Mouse (Mus musculus) brain, embryonic 18.5 days (tissue): ENCODE measurements around the gene Vmn2r6.
"Not testable (repeated sequence)": the region's sequence is repeated elsewhere in the genome, so short reads cannot be mapped to it uniquely, and the experiment has no call there.

Experiments used
- DNase-seq: peaks from one replicate; pipeline ENCODE4 v3.0.0-alpha.2; 2012; ENCODE audit warnings: low read depth, low spot score

Gene Vmn2r6

GRCm38 (mm10) chr3:64565730-64566129 lies at the start of gene Vmn2r6:
TSS of gene Vmn2r6 (minus strand) at chr3:64565830.
- not testable (repeated sequence) for DNase-seq

- DNase-seq: no peak
Observed at GRCm38 (mm10) chr3:64587618-64588017, 22.0 kb upstream of the Vmn2r6 start.

DNA sequence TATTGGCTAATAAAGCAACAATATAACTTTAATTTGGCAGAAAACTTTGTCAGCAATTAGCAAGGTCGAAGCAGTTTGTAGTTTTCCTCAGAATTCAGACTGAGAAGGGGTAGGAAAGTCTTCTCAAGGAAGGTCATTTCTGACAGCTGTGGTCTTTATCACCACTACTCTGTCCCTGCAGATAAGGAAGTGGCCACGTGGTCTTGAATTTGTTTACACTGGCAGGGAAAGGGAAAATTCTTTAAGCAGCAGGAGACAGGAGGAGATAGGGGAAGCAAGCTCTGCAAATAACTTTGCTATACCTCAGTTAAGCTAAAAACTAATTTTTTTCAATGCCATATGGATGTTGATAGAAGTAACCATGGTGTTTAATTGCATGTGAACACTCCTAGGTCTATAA lies 3.2 kb upstream of the Vmn2r6 start:
- not testable (repeated sequence) for DNase-seq

DNA sequence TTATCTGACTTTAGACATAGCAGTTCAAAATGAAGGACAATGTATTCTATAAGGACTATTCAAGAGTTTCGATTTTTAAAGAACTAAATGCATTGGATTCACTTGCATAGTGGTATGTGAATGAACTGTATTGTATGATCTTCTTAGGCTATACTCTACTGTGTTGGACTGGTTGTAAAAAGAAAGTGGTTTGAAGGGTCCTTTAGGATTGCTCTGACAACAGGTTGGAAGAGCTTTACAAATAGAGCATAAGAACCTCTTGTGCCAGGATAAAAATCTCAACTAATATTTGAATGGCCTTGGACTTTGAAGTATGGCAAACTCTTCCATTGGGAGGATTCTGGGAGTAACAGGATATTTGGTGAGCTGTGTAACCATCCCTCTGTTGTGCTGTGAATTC lies 42.0 kb downstream of the Vmn2r6 start:
- not testable (repeated sequence) for DNase-seq

- not testable (repeated sequence) for DNase-seq
Observed at GRCm38 (mm10) chr3:64509742-64510141, 55.9 kb downstream of the Vmn2r6 start, which contains the start of gene Vmn2r5. TSS of gene Vmn2r5 (minus strand) at chr3:64509842.
